Mouse (Mus musculus) kidney, adult 11 months (tissue): Measurements from ENCODE around the gene Tgfa.

Experiments
- DNase-seq: peaks from one replicate; pipeline ENCODE4 v3.0.0; 2022

Tgfa gene

GRCm38 (mm10) chr6:86298961-86299360, 103.9 kb downstream of the Tgfa start:
- no peak for DNase-seq

DNA sequence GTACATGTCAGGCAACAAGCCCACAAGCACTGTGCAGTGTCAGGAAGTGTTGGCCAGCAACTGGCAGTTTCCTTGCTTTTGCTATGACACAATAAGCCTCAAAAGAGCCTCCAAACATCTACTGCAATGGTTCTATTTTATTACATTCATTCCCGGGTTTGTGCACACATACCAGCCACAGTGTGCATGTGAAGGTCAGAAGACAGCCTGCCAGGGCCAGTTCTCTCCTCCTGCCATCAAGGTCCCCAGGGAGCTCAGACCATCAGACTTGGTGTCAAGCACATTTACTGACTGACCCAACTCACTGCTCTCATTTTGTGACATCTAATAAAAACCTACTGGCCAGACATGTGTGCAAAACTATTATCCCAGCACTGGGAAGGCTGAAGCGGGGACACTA, 104.4 kb downstream of the Tgfa start:
- no peak for DNase-seq

DNA sequence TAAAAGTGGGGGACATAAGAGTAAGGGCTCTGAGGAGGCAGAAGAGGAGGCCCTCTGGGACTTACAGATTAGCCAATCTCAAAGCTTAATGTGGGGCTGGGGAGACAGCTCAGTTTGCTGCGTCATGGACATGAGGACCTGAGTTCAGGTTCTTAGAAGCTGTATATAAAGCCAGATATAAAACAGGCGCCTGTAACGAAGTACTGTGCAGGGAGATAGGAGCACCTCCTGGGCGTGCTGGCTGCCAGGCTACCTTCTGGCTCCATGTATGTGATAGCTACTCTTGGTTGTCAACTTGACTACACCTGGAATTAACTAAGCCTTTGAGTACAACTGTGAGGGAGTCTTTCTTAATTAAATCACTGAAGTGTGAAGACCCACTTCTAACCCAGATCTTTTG, 110.7 kb downstream of the Tgfa start:
- DNase-seq, result no peak

- DNase-seq, result no peak
Observed at GRCm38 (mm10) chr6:86314011-86314410, 119.0 kb downstream of the Tgfa start.

GRCm38 (mm10) chr6:86317066-86317465, 122.0 kb downstream of the Tgfa start:
- DNase-seq, result no peak

- DNase-seq, result no peak
Observed at GRCm38 (mm10) chr6:86318855-86319254, 123.8 kb downstream of the Tgfa start.

DNA sequence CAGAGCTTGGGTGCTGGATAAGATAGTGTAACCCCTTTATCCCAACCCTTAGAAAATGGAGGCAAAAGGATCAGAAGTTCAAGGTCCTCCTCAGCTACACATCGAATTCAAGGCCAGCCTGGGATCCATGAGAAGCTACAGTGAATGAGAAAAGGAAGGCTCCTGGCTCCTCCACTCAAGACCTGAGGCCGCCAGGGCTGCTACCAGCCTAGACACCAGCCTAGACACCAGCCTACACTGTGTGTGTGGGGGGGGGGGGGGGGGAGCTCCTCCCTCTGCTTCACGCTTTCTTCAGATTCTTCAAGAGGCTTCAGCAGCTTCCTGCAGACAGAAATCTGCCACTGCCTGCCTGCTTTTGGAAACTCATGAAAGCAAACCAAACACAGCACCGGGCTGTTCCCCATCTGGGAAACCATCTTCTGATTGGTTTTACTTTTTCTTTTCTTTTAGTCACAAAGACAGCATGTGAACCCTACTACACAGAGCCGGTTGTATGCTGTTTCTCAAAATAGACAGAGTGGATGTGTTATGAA, 127.1 kb downstream of the Tgfa start:
- no peak for DNase-seq

DNA sequence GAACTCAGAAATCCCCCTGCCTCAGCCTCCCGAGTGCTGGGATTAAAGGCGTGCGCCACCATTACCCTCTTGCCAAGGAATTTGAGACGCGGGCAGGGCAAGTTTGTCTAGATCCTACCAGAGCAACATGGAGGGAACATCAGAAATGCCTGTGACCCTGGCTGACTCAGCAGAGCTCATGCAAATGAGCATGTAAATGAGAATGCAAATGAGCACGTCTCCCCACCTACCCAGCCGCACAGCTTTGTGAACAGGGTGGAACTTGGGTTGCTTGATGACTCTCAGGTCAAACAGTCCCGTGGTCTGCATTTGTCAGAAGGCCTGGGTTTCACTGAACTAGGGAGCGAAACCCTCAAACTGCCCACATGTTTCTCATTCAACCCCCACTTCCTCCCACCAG, 128.0 kb downstream of the Tgfa start:
- DNase-seq, result no peak

GRCm38 (mm10) chr6:86324400-86324799, 129.4 kb downstream of the Tgfa start:
- DNase-seq, result no peak
